Mouse (Mus musculus) stomach, embryonic 14.5 days (tissue): Measurements from ENCODE around the gene Npepl1. TPM values are rescaled to one million over a fixed set of nuclear protein-coding genes. Genes with fewer than 3 reads are reported as not detected.

Experiments
- ATAC-seq: fragments of 200-750 bp; cut with Nextera tagmentation; 2 replicates; pipeline ENCODE4 v1.8.0; 2017; ENCODE audit warnings: low read depth, moderate TSS enrichment; ENCODE audit not compliant: insufficient number of reproducible peaks, insufficient read depth, low FRiP score
- H3K27ac ChIP-seq: fragments of 300-500 bp; sonication (generic); 2 replicates; pipeline ENCODE4 v1.5.1; 2014; ENCODE audit warnings: mild to moderate bottlenecking, low read length, moderate library complexity, mixed read lengths
- H3K27me3 ChIP-seq: fragments of 300-500 bp; sonication (generic); 2 replicates; pipeline ENCODE4 v1.6.1; 2014; ENCODE audit warnings: low read length, control low read depth, mixed read lengths; ENCODE audit not compliant: control insufficient read depth, insufficient read depth
- H3K36me3 ChIP-seq: fragments of 300-500 bp; sonication (generic); 2 replicates; pipeline ENCODE4 v1.6.1; 2014; ENCODE audit warnings: mild to moderate bottlenecking, control low read depth, low read length, moderate library complexity, mixed read lengths; ENCODE audit not compliant: control insufficient read depth, insufficient read depth
- H3K4me1 ChIP-seq: fragments of 300-500 bp; sonication (generic); 2 replicates; pipeline ENCODE4 v1.6.1; 2014; ENCODE audit warnings: low read length, control low read depth, mixed read lengths; ENCODE audit not compliant: control insufficient read depth, insufficient read depth
- H3K4me2 ChIP-seq: fragments of 300-500 bp; sonication (generic); replicated peaks from 2 replicates; pipeline ENCODE4 v1.6.1; 2014; ENCODE audit warnings: low read depth, low read length, control low read depth
- H3K4me3 ChIP-seq: fragments of 300-500 bp; sonication (generic); 2 replicates; pipeline ENCODE4 v1.5.1; 2014; ENCODE audit warnings: low read depth, low read length, control low read depth
- H3K9ac ChIP-seq: fragments of 300-500 bp; sonication (generic); replicated peaks from 2 replicates; pipeline ENCODE4 v1.6.1; 2014; ENCODE audit warnings: low read depth, mild to moderate bottlenecking, control low read depth, low read length, moderate library complexity, mixed read lengths
- H3K9me3 ChIP-seq: fragments of 300-500 bp; sonication (generic); 2 replicates; pipeline ENCODE4 v1.6.1; 2016; ENCODE audit warnings: low read depth, low read length, control low read depth; ENCODE audit not compliant: control insufficient read depth
- WGBS: fragments of 180-500 bp; shearing (Covaris S2); extraction: QIAGEN DNeasy Blood & Tissue Kit; methylation state at CpG from one replicate; pipeline ENCODE4 v1.1.7; 2014; 5-methylcytosine and 5-hydroxymethylcytosine counted together
- polyA plus RNA-seq: library from polyadenylated mRNA; unstranded; fragments of >200 nt; fragmentation: Nextera tagmentation; extraction: Ambion mirVana; gene quantifications from 2 replicates; pipeline ENCODE4 v1.2.1, GENCODE M21; 2014

Npepl1 gene
- polyA plus RNA-seq, 1 experiment from 2014 or later = 48.1 TPM

- no peaks in the 10 kb centered on the region for H3K9me3 ChIP-seq
- H3K27me3 ChIP-seq = no peaks in the 10 kb centered on the region
- H3K4me1 ChIP-seq = no peaks in the 10 kb centered on the region
- WGBS = 56% methylated on average over 11 of the region's 11 CpGs
- H3K27ac ChIP-seq = no peak overlapping the region
- peaks cover 30% of the 10 kb centered on the region for H3K36me3 ChIP-seq
- H3K4me2 ChIP-seq = no peak overlapping the region
- no peak overlapping the region for H3K9ac ChIP-seq
- no peak for ATAC-seq
- no peak overlapping the region for H3K4me3 ChIP-seq
Measured at GRCm38 (mm10) chr2:174118141-174118540, 8.0 kb downstream of the Npepl1 start.

GRCm38 (mm10) chr2:174119259-174119658 is 9.1 kb downstream of the Npepl1 start:
- Histone ChIP-seq H3K27ac (no peak overlapping the region), H3K27me3 (no peaks in the 10 kb centered on the region), H3K4me2 (no peak overlapping the region), H3K9ac (no peak overlapping the region), H3K4me3 (no peak overlapping the region), H3K9me3 (peaks cover under 1% of the 10 kb centered on the region; the same call in 1 of the 2 replicates), H3K4me1 (no peaks in the 10 kb centered on the region), H3K36me3 (peaks cover 42% of the 10 kb centered on the region)
- no peak for ATAC-seq
- 90% methylated on average over 11 of the region's 11 CpGs for WGBS

- Histone ChIP-seq H3K4me3 (no peak overlapping the region), H3K9me3 (peaks cover 10% of the 10 kb centered on the region; the same call in 1 of the 2 replicates), H3K4me2 (no peak overlapping the region), H3K27ac (no peak overlapping the region), H3K27me3 (no peaks in the 10 kb centered on the region), H3K4me1 (no peaks in the 10 kb centered on the region), H3K9ac (no peak overlapping the region), H3K36me3 (peaks cover 45% of the 10 kb centered on the region)
- WGBS = 94% methylated on average over 19 of the region's 19 CpGs
- ATAC-seq = no peak
Measured at GRCm38 (mm10) chr2:174120631-174121030, 10.5 kb downstream of the Npepl1 start.

DNA sequence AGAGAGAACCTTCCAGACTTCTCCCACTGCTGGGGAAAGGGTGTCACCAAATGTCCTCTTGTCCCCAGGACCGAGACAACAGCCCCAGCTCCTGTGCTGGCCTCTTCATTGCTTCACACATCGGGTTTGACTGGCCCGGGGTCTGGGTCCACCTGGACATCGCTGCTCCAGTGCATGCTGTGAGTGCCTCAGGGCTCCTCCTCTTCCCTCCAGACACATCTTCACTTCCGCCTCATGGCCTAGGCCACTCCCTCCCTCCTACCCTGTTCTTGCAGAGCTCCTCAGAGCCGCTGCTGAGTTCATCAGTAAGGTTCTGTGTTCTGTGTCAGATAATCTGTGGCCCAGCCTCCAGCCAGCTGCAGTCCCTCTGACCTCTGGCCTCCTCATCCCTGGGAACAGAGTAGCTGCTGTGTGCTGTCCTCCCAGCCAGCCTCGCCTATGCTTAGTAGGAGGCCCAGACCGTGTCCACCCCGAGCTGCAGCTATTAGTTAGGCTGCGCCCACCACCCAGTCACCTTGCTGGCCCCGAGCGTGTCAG is 11.3 kb downstream of the Npepl1 start:
- Histone ChIP-seq H3K36me3 (peaks cover 42% of the 10 kb centered on the region), H3K4me1 (peaks cover under 1% of the 10 kb centered on the region; the same call in 1 of the 2 replicates), H3K27ac (no peak overlapping the region), H3K4me3 (no peak overlapping the region), H3K9me3 (peaks cover 10% of the 10 kb centered on the region; the same call in 1 of the 2 replicates), H3K4me2 (no peak overlapping the region), H3K27me3 (no peaks in the 10 kb centered on the region), H3K9ac (no peak overlapping the region)
- no peak; the same call in 1 of the 2 replicates for ATAC-seq
- 83% methylated on average over 12 of the region's 12 CpGs for WGBS

GRCm38 (mm10) chr2:174122331-174122730 is 12.2 kb downstream of the Npepl1 start:
- peaks cover 42% of the 10 kb centered on the region for H3K36me3 ChIP-seq
- WGBS = 88% methylated on average over 2 of the region's 2 CpGs
- no peak for ATAC-seq

DNA sequence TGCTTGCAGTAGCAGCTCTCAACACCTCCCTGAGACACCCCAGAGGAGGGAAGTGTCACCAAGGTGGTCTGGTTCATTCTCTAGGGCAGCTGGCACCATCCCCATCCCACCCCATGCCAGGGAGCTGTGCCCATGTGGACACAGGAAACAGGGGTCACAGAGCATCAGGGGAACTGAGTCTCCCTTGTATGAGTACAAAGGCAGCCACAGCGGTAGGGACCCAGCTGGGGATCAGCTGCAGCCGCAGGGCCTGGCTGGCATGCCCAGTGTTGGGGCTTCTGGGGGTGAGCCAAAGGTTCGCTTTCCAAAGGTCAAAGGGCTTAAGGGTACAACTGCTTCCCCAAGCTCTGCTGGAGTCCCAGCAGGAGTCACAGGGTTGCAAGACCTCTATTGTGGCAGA is 13.6 kb downstream of the Npepl1 start:
- 91% methylated on average over 3 of the region's 3 CpGs for WGBS

More at GRCm38 (mm10) chr2:174122331-174122730, 12.2 kb downstream of the Npepl1 start:
- no peak overlapping the region for H3K27ac ChIP-seq
- H3K4me2 ChIP-seq = no peak overlapping the region
- no peaks in the 10 kb centered on the region for H3K27me3 ChIP-seq
- H3K4me1 ChIP-seq = peaks cover 9% of the 10 kb centered on the region; the same call in 1 of the 2 replicates
- H3K9me3 ChIP-seq = peaks cover 10% of the 10 kb centered on the region; the same call in 1 of the 2 replicates
- H3K9ac ChIP-seq = no peak overlapping the region
- H3K4me3 ChIP-seq = no peak overlapping the region

GRCm38 (mm10) chr2:174126522-174127375 is 16.6 kb downstream of the Npepl1 start:
- H3K27ac ChIP-seq = no peak overlapping the region
- H3K4me3 ChIP-seq = 0 out of 2 replicates have a peak overlapping the region, but pooled peaks have one; percentile 0
- H3K9me3 ChIP-seq = peaks cover 10% of the 10 kb centered on the region; the same call in 1 of the 2 replicates
- ATAC-seq = no peak
- H3K36me3 ChIP-seq = peaks cover 23% of the 10 kb centered on the region
- peaks cover 11% of the 10 kb centered on the region; the same call in 1 of the 2 replicates for H3K4me1 ChIP-seq
- peak overlapping the region; percentile 25 for H3K4me2 ChIP-seq
- H3K9ac ChIP-seq = no peak overlapping the region
- 12% methylated on average over 18 of the region's 21 CpGs for WGBS
- H3K27me3 ChIP-seq = no peaks in the 10 kb centered on the region

More for the DNA sequence above, 13.6 kb downstream of the Npepl1 start:
- Histone ChIP-seq H3K4me3 (no peak overlapping the region), H3K9me3 (peaks cover 10% of the 10 kb centered on the region; the same call in 1 of the 2 replicates), H3K4me2 (no peak overlapping the region), H3K27ac (no peak overlapping the region), H3K4me1 (peaks cover 11% of the 10 kb centered on the region; the same call in 1 of the 2 replicates), H3K27me3 (no peaks in the 10 kb centered on the region), H3K36me3 (peaks cover 39% of the 10 kb centered on the region), H3K9ac (no peak overlapping the region)
- no peak for ATAC-seq

DNA sequence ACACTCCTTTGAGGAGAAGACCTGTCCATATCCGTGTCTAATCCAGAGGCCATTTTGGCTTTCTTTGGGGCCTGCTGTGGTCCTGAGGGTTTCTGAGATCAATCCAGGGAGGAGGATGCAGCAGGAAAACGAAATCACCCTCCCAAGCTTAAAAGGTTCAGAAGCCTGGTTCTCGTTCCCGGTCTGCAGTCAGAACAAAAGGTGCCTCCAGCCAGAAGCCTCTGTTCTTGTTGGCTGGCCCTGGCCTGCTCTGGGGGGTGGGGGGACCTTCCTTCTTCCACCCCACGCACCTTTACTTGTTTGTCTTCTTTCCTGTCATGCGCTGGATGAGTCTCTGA is 17.2 kb downstream of the Npepl1 start:
- ATAC-seq = no peak
- no peak overlapping the region for H3K9ac ChIP-seq

More for the DNA sequence above, 17.2 kb downstream of the Npepl1 start:
- H3K36me3 ChIP-seq = peaks cover 17% of the 10 kb centered on the region
- peaks cover 11% of the 10 kb centered on the region; the same call in 1 of the 2 replicates for H3K4me1 ChIP-seq
- H3K9me3 ChIP-seq = peaks cover 10% of the 10 kb centered on the region; the same call in 1 of the 2 replicates
- H3K27me3 ChIP-seq = no peaks in the 10 kb centered on the region
- H3K4me3 ChIP-seq = no peak overlapping the region
- 33% methylated on average over 6 of the region's 6 CpGs for WGBS
- peak overlapping the region; percentile 25 for H3K4me2 ChIP-seq
- H3K27ac ChIP-seq = no peak overlapping the region
